In genomic region chr9:86466990-86467870, GRCm38 (mm10) we compare ENCODE assay signal across 7 mouse cellular contexts. TPM values are rescaled to one million over a fixed set of nuclear protein-coding genes. Genes with fewer than 3 reads are reported as not detected.
A peak's percentile ranks its signal among the peaks of the same experiment; 100 is the strongest.
DNase-seq lines count a peak whose midpoint lies in the region; ATAC-seq lines count a peak whose summit lies in the region.

Gene Dop1a, plus strand, starts transcription at chr9:86467154.

- no peaks in the 10 kb centered on the region for H3K36me3 ChIP-seq in midbrain, embryonic 10.5 days

- peaks cover 16% of the 10 kb centered on the region for H3K4me1 ChIP-seq in midbrain, embryonic 10.5 days

- ATAC-seq in inflammation-experienced regulatory T-cells, adult 6 months = peak; percentile 78

- H3K9me3 ChIP-seq in midbrain, embryonic 10.5 days (replicated peaks) = no peaks in the 10 kb centered on the region

- DNase-seq in adrenal gland, adult (ENCODE audit: inconsistent age in 2 of 2, low spot score in 1 of 2) = peak; percentile 92 to 97
- DNase-seq in embryo, embryonic 10 days (ENCODE audit: low spot score) = peak; percentile 95
- DNase-seq in gastrocnemius, postnatal 10 days = peak; percentile 94
- peak; percentile 89 to 90 for DNase-seq in left cerebral cortex, postnatal 25 days (ENCODE audit: low spot score in 2 of 2)
- peak; percentile 89 for DNase-seq in midbrain, embryonic 10.5 days (ENCODE audit: low spot score)
- peak; percentile 95 for DNase-seq in right cerebral cortex, postnatal 4 days

- H3K4me3 ChIP-seq in midbrain, embryonic 10.5 days = peak within 1 kb of the TSS; percentile 81

- peaks cover 23% of the 10 kb centered on the region for H3K27me3 ChIP-seq in midbrain, embryonic 10.5 days (ENCODE audit: low read depth, poor library complexity, severe bottlenecking)

- H3K27ac ChIP-seq in midbrain, embryonic 10.5 days (replicated peaks) = peak within 1 kb of the TSS; percentile 80

- intact Hi-C loops in left cerebral cortex, postnatal 25 days (cut with DNase I) = loop anchor here (2.0 to 5.0 kb wide), 2 partner anchors 105 to 276 kb away; partner anchors contain the start of genes Pgm3, Prss35 and Rwdd2a

- WGBS in midbrain, embryonic 10.5 days = 1% methylated on average over 89 of the region's 93 CpGs

RNA-seq across cellular contexts. Expression of gene Dop1a, which starts in this region (rescaled TPM):
- total RNA-seq in gastrocnemius, postnatal 10 days (2021) = 10 to 100 TPM; 12.5 to 19.5 TPM
- polyA plus RNA-seq in inflammation-experienced regulatory T-cells, adult 6 months (2017; shearing (Covaris generic)) = 10 to 100 TPM; 17.3 to 41.2 (median 32.1) TPM
- total RNA-seq in left cerebral cortex, postnatal 25 days (2021) = 10 to 100 TPM; 56.8 to 59.8 TPM
- 6.7 and 10.1 TPM in 2 replicates for polyA plus RNA-seq in midbrain, embryonic 10.5 days (2016; fragmentation: Nextera tagmentation; extraction: Ambion mirVana)

Comparison
In these comparisons a context has a peak if more than half of its experiments do, and no peak if none do; other contexts are left out.
1. Peak in every context shown above with its lines: DNase-seq, ATAC-seq, H3K4me3 ChIP-seq and H3K27ac ChIP-seq.